8 mouse cellular contexts compared by ENCODE assay signal in the genomic region with DNA sequence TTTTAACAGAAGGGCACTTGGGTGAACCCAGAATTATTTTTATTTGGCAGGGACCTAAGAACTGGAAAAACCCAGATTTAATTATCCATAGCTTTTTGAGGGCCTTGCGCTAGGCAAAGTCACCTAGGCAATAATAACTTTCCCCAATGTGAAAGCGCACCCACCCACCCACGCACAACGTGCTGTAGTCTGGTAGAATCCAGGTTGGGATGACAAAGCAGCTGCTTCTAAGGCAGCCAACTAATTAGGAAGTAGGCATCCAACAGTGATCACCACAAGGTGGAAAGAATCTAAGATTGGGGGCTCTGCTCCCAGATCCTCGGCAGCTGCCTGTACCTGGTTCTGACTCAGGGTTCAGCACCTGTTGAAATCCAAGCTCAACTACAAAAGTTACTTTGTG. TPM values are rescaled to one million over a fixed set of nuclear protein-coding genes. Genes with fewer than 3 reads are reported as not detected.
DNase-seq lines count a peak whose midpoint lies in the region; ATAC-seq lines count a peak whose summit lies in the region.

No protein-coding gene starts in this region.

- peak overlapping the region; percentile 84 for H3K4me2 ChIP-seq in kidney, embryonic 15.5 days
- peak overlapping the region; percentile 79 for H3K4me2 ChIP-seq in embryonic facial prominence, embryonic 15.5 days (replicated peaks)
- peak overlapping the region; percentile 77 for H3K4me2 ChIP-seq in neural tube, embryonic 13.5 days

- no peak for ATAC-seq in kidney, embryonic 15.5 days (replicated peaks; ENCODE audit: low FRiP score)
- ATAC-seq in embryonic facial prominence, embryonic 15.5 days (ENCODE audit: insufficient number of reproducible peaks, low FRiP score, low TSS enrichment, low read depth), result no peak
- no peak for ATAC-seq in neural tube, embryonic 13.5 days (ENCODE audit: low read depth)

- H3K4me1 ChIP-seq in kidney, embryonic 15.5 days, result peaks cover 9% of the 10 kb centered on the region; the same call in 1 of the 2 replicates
- peaks cover 13% of the 10 kb centered on the region; the same call in 1 of the 2 replicates for H3K4me1 ChIP-seq in embryonic facial prominence, embryonic 15.5 days
- peaks cover 36% of the 10 kb centered on the region for H3K4me1 ChIP-seq in neural tube, embryonic 13.5 days (replicated peaks)

- H3K36me3 ChIP-seq in kidney, embryonic 15.5 days, result no peaks in the 10 kb centered on the region
- no peaks in the 10 kb centered on the region for H3K36me3 ChIP-seq in embryonic facial prominence, embryonic 15.5 days
- no peaks in the 10 kb centered on the region for H3K36me3 ChIP-seq in neural tube, embryonic 13.5 days

- no peaks in the 10 kb centered on the region for H3K27me3 ChIP-seq in kidney, embryonic 15.5 days
- no peaks in the 10 kb centered on the region for H3K27me3 ChIP-seq in embryonic facial prominence, embryonic 15.5 days
- H3K27me3 ChIP-seq in neural tube, embryonic 13.5 days, result no peaks in the 10 kb centered on the region

- DNase-seq in kidney, postnatal 36 days, result no peak
- DNase-seq in layer of hippocampus, adult 9-11 months, result peak; percentile 66
- no peak for DNase-seq in spleen, adult 18-20 months
- DNase-seq in gastrocnemius, adult 18-20 months (ENCODE audit: low spot score), result no peak
- no peak for DNase-seq in adrenal gland, adult 2 months

- no peaks in the 10 kb centered on the region for H3K9me3 ChIP-seq in kidney, embryonic 15.5 days (replicated peaks)
- no peaks in the 10 kb centered on the region for H3K9me3 ChIP-seq in embryonic facial prominence, embryonic 15.5 days (replicated peaks)
- H3K9me3 ChIP-seq in neural tube, embryonic 13.5 days, result no peaks in the 10 kb centered on the region

- no peak overlapping the region; the same call in 1 of the 2 replicates for H3K9ac ChIP-seq in kidney, embryonic 15.5 days
- no peak overlapping the region for H3K9ac ChIP-seq in embryonic facial prominence, embryonic 15.5 days
- no peak overlapping the region for H3K9ac ChIP-seq in neural tube, embryonic 13.5 days

- H3K27ac ChIP-seq in kidney, embryonic 15.5 days, result no peak overlapping the region
- H3K27ac ChIP-seq in embryonic facial prominence, embryonic 15.5 days (replicated peaks), result no peak overlapping the region
- H3K27ac ChIP-seq in neural tube, embryonic 13.5 days (replicated peaks), result 0 out of 2 replicates have a peak overlapping the region, but pooled peaks have one; percentile 91

- peak overlapping the region; percentile 76 for H3K4me3 ChIP-seq in kidney, embryonic 15.5 days (replicated peaks)
- H3K4me3 ChIP-seq in embryonic facial prominence, embryonic 15.5 days (replicated peaks), result peak overlapping the region; percentile 91
- peak overlapping the region; percentile 98 for H3K4me3 ChIP-seq in neural tube, embryonic 13.5 days

- WGBS in kidney, embryonic 15.5 days, result 47% methylated on average over 5 of the region's 5 CpGs
- WGBS in embryonic facial prominence, embryonic 15.5 days, result 45% methylated on average over 5 of the region's 5 CpGs
- WGBS in neural tube, embryonic 13.5 days, result 63% methylated on average over 5 of the region's 5 CpGs

RNA-seq across cellular contexts. Expression of gene Scamp1, which starts 0.5 kb away (rescaled TPM):
- polyA plus RNA-seq in kidney, embryonic 15.5 days (2015; fragmentation: Nextera tagmentation; extraction: Ambion mirVana), result 33.2 and 33.9 TPM in 2 replicates
- polyA plus RNA-seq in embryonic facial prominence, embryonic 15.5 days (2015; fragmentation: Nextera tagmentation; extraction: Ambion mirVana), result 35.8 and 36.7 TPM in 2 replicates
- 111 and 130 TPM in 2 replicates for polyA plus RNA-seq in neural tube, embryonic 13.5 days (2015; fragmentation: Nextera tagmentation; extraction: Ambion mirVana)
- 10 to 100 TPM; 19.6 to 22.6 TPM for total RNA-seq in gastrocnemius, adult 18-20 months (2021)
- total RNA-seq in adrenal gland, adult 2 months (2021), result 10 to 100 TPM; 59.4 to 75.8 TPM
- polyA plus RNA-seq in adrenal gland, adult 2 months (2012; rRNA removed), result 15.0 and 18.2 TPM in 2 replicates
